Mouse (Mus musculus) brown adipose tissue, adult 24 weeks (tissue): ENCODE data around the gene Rpl29. TPM values are rescaled to one million over a fixed set of nuclear protein-coding genes. Genes with fewer than 3 reads are reported as not detected.

Experiments used
- H3K27ac ChIP-seq: fragments of 200-500 bp; replicated peaks from 2 replicates; pipeline ENCODE4 v1.5.1; 2012; ENCODE audit warnings: low read depth, mild to moderate bottlenecking, low read length
- H3K4me1 ChIP-seq: fragments of 200-500 bp; 2 replicates; pipeline ENCODE4 v1.6.1; 2012; ENCODE audit warnings: low read length, mixed read lengths; ENCODE audit not compliant: control insufficient read depth, insufficient read depth, insufficient read length
- H3K4me3 ChIP-seq: fragments of 200-500 bp; 2 replicates; pipeline ENCODE4 v1.5.1; 2012; ENCODE audit warnings: low read depth, mild to moderate bottlenecking, low read length, moderate library complexity; ENCODE audit not compliant: insufficient read depth
- polyA plus RNA-seq: library from polyadenylated mRNA; stranded (reverse); fragments of >200 nt; gene quantifications from 2 replicates; pipeline ENCODE4 v1.2.4, GENCODE M21; 2012; ENCODE audit not compliant: missing spikeins, insufficient read depth, insufficient read length

The Rpl29 gene
- polyA plus RNA-seq, 1 experiment = 152 TPM

DNA sequence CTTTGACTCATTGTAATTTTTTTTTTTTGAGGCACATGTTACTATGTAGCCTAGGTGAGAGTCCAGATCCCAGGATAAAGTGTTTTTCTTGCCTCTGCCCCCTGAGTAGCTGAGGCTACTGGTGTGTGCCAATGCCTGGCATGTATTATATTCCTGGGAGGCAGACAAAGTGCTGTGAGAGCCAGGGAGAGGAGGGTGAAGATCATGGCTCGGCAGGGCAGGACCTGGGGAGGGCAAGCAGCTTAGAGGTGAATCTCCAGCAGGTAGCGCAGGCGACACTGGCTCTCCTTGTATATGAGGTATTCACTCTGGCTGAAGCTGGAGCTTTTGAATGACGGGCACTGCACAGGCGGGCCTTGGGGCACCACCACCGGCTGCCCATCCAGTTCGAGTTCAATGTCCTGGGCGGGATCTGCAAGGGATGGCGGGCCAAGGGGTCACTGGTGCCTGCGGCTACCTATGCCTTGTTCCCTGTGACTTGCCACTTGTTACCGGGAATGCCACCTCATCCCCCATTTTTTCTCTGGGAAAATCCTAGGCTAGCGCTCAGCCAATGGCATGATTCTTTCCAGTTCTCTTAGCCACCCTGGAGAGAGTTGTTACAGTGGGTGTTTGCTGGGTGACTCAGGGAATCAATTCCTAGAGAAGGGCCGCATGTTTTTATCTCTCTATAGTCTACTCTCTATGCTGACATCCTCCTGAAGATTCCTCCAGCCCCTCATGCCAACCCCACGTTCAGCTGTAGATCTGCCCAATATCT lies 41.9 kb downstream of the Rpl29 start:
- H3K4me1 ChIP-seq = peaks cover 4% of the 10 kb centered on the region
- H3K27ac ChIP-seq = peak overlapping the region; percentile 24; the same call in 1 of the 2 replicates
- peak overlapping the region; percentile 13; the same call in 1 of the 2 replicates for H3K4me3 ChIP-seq

DNA sequence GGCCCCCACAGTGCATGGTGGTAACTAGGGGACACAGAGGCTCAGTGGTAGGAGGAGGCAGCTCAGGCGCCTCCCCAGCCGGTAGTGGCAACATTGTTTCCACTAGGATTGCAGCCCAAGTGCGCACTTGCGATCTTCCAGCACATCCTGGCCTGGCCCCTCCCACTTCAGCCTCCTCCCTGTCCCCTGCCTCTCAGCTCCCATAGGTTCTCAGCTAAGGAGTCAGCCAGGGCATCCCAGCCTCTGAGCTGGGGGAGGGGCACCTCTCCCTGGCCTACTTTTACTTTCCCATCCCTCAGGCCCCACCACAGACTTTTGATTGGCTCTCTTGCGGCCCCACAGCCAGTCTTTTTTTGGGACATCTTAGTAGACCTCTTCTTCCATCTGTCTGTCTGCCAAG lies 42.6 kb downstream of the Rpl29 start:
- peak overlapping the region; percentile 60 for H3K27ac ChIP-seq
- peaks cover 4% of the 10 kb centered on the region for H3K4me1 ChIP-seq
- peak overlapping the region; percentile 13; the same call in 1 of the 2 replicates for H3K4me3 ChIP-seq

DNA sequence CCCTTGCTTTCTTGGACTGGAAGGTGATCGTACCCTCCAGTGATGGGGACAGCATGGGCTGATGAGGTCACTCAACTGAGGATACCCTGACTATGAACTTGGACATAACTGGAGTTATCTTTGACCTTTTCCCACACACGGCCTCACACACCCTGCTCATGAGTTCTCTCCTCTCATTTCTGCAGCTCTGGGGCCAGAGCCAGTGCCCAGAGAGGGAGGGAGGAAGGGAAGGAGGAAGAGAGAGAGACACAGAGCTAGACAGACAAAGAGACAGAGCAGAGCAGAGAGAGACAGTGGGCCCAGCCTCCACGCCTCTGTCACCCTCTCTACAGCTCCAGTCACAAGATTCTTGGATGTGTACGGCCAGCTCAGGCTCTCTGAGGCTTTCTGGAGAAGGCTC lies 43.1 kb downstream of the Rpl29 start:
- Histone ChIP-seq H3K4me3 (no peak overlapping the region), H3K27ac (peak overlapping the region; percentile 60)

DNA sequence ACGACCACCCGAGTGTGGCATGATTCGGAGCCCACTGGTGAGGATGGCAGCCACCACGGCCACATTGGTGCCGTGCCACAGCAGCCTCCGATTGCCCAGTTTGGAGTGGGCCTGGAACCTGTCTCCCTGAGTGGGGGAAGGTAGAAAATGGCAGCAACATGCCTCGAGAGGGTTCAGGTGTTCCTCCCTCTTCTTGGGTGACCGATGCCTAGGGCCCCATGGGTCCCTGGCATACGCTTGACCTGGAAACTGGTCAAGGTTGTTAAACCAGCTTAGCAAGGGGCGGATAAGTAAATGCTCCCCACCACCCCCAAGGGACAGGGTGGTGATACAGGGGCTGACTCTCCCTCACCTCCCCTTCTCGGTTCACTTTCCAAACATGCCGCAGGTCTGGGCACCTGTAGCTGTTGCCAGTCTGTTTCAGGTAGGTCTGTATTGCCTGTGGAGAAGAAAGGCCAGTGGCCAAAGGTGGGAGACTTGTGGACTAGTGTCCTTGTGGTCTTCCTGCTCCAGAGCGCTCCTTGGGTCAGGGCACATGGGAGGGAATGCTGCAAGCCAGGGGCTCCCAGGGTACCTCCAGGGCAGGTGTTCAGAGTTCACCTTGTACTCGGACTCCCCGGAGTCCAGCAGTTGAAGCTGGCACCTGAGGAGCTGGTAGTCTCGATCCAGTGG lies 44.0 kb downstream of the Rpl29 start:
- no peak overlapping the region for H3K4me3 ChIP-seq
- no peak overlapping the region for H3K27ac ChIP-seq
- peaks cover 9% of the 10 kb centered on the region for H3K4me1 ChIP-seq

More for the DNA sequence above, 43.1 kb downstream of the Rpl29 start:
- peaks cover 4% of the 10 kb centered on the region for H3K4me1 ChIP-seq

DNA sequence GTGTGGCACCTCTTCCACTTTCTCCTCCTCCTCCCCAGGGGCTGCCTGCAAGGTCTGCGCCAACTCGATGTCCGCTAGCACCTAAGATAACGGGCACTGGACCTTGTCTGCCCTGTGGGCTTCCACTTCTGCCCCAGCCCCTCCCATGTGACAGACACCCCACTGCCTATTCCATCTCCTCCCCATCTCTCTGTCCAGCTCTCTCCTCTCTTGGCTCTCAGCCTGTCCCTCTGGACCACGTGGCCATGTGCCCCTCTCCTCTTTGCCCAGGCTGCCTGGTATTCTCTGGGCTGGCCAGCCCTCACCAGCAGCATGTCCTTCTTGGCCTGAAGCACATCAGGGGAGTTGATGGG lies 44.5 kb downstream of the Rpl29 start:
- no peak overlapping the region for H3K27ac ChIP-seq
- H3K4me3 ChIP-seq = no peak overlapping the region
- peaks cover 9% of the 10 kb centered on the region for H3K4me1 ChIP-seq

DNA sequence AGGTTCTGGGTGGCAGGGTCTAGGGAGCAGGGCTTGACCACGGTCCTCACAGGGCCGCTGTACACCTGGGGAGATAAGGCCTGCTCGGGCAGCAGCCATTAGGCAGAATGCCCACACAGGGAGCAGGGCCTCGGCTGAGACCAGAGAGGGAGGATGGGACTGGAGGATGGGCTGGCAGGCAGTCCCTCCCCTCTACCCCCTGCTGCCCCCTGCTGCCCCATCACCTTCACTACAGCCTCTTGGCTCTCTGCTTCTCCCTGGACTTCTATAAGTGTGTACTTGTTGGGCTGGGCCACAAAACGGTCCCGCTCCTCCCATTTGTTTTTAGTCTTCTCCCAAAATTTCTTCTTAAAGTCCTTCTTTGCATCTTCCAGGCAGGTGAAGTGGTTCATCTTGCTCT lies 45.2 kb downstream of the Rpl29 start:
- peaks cover 9% of the 10 kb centered on the region for H3K4me1 ChIP-seq
- no peak overlapping the region for H3K27ac ChIP-seq
- 0 out of 2 replicates have a peak overlapping the region, but pooled peaks have one; percentile 16 for H3K4me3 ChIP-seq

DNA sequence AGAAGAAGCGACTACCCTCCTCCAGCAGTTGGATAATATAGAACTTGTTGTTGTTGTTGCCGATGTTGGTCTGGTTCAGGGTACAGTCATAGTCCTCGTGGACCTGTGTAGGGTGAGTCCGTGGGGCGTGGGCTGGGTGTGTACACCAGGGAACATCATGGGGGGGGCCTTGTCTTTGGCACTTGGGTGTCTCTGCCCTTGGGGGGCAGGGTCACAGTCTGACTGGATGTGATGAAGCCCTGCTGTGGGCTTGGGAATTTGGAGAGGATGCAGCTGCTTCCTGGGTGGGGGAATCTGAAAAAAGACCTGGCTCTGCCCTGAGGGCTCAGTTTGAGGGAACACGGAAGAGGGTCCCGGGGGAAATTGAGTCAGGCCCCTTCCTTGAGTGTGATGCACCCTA lies 45.8 kb downstream of the Rpl29 start:
- Histone ChIP-seq H3K27ac (peak overlapping the region; percentile 92), H3K4me3 (peak overlapping the region; percentile 70), H3K4me1 (peaks cover 9% of the 10 kb centered on the region)

DNA sequence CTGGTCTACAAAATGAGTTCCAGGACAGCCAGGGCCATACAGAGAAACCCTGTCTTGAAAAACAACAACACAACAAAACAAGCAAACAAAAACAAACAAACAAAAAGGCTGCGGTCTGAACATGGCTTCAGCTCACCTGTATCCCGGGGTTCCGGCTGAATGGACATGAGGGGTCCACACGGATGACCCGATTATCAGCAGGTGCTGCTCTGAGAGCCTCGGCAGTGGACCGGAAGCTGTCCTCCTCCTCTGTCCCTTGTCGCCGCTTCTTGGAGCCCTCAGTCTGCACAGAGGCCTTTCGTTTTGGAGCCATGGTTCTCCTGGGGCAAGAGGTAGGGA lies 46.4 kb downstream of the Rpl29 start, which contains the start of gene Rrp9:
TSS of gene Rrp9 (plus strand) at position 301 of the 339 bp plus-strand sequence.
- Histone ChIP-seq H3K4me3 (peak within 1 kb of the TSS; percentile 70), H3K27ac (peak within 1 kb of the TSS; percentile 92), H3K4me1 (peaks cover 9% of the 10 kb centered on the region)

DNA sequence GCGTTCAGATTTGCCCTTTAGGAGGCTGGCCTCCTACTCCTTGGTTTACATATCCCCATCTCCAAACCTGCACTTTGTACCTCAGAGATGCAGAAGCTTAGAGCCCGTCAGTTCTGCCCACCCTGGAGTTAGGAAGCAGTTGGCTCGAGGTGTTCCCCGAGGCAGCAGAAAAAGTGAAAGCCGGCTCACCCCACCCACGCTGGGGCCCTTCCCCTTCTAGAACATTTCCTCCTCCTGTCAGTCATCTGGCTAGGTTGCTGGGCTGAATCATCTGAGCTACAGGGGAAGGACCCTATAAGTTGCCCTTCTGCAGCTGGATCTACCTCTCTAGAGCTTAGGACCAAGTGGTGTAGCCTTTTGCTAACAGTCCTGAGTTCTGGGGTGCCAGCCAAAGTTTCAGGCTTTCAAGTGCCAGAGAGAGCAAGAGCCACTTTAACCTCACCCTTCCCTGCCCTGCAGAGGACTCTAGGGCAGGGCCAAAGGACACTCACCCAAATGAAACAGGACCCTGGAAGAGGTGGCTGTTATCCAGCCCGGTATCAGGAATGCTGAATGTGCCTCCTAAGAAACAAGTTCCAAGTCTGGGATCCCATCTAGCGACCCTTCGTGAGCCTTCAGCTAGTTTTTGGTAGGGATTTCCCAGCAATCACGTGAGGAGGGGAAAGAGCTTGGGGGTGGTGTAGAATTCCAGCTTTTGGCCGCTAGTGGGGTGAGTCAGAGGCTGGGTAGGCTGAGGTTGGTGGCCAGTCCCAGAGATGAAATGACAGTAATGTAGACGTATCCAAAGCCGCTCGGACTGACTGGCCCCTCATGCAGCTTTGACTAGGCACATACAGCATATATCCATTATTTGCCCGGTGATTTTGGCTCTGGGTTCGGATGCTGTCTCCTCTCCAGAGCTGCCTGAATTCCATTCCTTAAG lies 47.0 kb downstream of the Rpl29 start:
- Histone ChIP-seq H3K4me3 (peak overlapping the region; percentile 70), H3K27ac (peak overlapping the region; percentile 92), H3K4me1 (peaks cover 9% of the 10 kb centered on the region)

DNA sequence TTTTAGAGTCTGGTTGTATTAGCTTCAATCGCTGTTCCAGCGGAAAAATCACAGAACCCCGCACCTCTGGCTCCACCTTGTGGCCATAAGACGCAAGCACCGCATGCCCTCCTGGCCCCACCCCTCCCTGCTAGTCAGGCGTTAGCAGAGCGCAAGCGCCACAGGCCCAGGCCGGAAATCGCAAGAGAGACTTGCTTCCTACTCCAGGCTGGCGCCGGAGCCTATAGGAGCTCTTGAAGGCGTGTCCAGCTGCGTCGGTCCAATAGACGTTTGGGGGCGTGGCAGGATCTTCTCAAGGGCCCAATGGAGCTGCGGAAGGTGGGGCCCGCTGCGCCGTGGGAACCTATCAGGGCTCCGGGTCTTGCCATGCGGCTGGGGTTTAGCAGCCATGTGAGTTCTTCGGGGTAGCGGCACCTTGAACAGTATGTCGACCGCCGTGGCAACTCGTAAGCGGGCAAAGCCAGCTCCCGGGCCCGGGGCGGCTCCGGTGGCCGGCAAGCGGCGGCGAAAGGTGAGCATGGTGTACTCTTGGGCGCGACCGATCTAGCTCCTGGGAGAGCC lies 47.8 kb downstream of the Rpl29 start, which contains the start of gene Parp3:
TSS of gene Parp3 (minus strand) at position 26 of the 561 bp plus-strand sequence.
- H3K27ac ChIP-seq = peak within 1 kb of the TSS; percentile 92
- peaks cover 9% of the 10 kb centered on the region for H3K4me1 ChIP-seq
- peak within 1 kb of the TSS; percentile 70 for H3K4me3 ChIP-seq

DNA sequence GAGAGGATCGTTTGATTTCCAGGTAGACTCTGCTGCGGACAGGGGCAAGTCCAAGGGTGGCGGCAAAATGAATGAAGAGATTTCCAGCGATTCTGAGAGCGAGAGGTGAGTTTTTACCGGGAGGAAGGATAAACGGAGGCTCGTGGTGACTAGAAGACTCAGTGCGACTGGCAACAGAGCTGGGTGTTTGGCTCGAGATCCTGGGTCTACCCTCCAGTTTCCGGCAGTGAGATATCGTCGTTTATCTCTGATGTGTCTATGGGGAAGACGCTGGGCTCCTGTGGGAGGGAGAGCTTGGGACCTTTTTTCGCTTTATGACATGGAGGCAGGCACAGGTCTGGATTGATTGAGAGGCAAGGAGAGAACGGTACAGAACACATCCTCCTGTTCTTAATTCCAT lies 48.4 kb downstream of the Rpl29 start:
- H3K4me1 ChIP-seq = peaks cover 9% of the 10 kb centered on the region
- H3K4me3 ChIP-seq = peak overlapping the region; percentile 69
- H3K27ac ChIP-seq = no peak overlapping the region

DNA sequence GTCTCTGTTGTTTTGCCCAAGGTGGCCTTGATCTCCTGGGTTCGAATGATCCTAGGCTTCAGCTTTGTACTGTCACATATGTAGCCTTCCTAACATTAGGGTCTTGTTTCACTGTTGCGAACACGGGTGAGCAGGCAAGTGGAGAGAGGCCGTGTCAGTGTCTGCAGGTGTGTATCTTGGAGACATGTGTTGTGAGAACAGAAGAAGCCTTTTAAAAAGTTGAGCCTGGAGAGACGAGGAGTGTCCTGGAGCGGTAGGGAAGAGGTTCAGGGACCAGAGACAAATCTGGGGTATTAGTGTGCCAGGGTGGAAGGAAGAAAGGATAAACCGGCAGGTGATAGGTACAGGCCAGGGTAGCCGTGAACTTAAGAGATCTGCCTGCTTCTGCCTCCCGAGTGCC lies 48.8 kb downstream of the Rpl29 start:
- H3K4me1 ChIP-seq = peaks cover 9% of the 10 kb centered on the region
- no peak overlapping the region for H3K27ac ChIP-seq
- H3K4me3 ChIP-seq = peak overlapping the region; percentile 69; the same call in 1 of the 2 replicates

DNA sequence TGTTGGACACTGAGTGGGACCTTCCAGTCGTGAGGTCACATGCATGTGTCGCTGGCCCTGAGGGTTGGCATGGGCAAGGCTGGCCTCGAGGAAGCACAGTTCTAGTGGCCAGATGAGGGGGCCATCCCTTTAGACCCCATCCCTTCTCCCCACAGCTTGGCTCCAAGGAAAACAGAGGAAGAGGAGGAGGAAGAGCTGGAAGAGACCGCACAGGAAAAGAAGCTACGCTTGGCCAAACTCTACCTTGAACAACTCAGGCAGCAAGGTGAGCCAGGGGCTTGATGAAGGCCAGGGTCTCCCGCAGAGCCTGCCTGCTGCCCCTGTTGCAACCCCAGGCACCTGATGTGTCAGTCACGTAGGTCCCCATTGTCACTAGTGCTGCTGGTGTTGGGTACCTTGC lies 51.3 kb downstream of the Rpl29 start:
- Histone ChIP-seq H3K27ac (no peak overlapping the region), H3K4me1 (peaks cover 6% of the 10 kb centered on the region), H3K4me3 (no peak overlapping the region)

DNA sequence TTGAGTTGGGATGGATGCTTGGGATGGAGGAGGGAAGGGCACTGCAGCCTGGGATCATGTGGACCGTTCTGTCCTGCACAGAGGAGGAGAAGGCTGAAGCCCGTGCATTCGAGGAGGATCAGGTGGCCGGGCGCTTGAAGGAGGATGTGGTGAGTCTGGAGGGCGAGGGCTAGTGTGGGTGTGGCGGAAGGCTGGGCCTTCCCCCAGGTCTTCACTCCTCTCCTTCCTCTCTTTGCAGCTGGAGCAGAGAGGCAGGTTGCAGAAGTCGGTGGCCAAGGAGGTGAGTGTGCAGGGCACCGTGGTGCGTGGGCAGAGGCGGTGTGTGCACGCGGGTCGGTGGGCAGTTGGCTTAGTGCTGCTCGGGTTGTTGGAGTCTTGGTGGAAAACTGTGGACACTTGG lies 51.8 kb downstream of the Rpl29 start:
- Histone ChIP-seq H3K27ac (no peak overlapping the region), H3K4me1 (peaks cover 6% of the 10 kb centered on the region), H3K4me3 (no peak overlapping the region)
